9 mouse cellular contexts compared by ENCODE assay signal in genomic region chr7:44647042-44647724, GRCm38 (mm10). TPM values are rescaled to one million over a fixed set of nuclear protein-coding genes. Genes with fewer than 3 reads are reported as not detected.
DNase-seq lines count a peak whose midpoint lies in the region; ATAC-seq lines count a peak whose summit lies in the region.
"Had no signal": no experiment of that assay in that cellular context is flagged by ENCODE, and none has a peak within 500 bp of the region (broad histone marks: within the 10 kb centered on the region; RNA-seq: fewer than 3 reads in every experiment).

No protein-coding gene starts in this region.

- no peaks in the 10 kb centered on the region for H3K36me3 ChIP-seq in neural tube, embryonic 15.5 days
- H3K36me3 ChIP-seq in embryonic facial prominence, embryonic 10.5 days (replicated peaks) = no peaks in the 10 kb centered on the region
- no peaks in the 10 kb centered on the region for H3K36me3 ChIP-seq in hindbrain, embryonic 14.5 days (replicated peaks; ENCODE audit: control insufficient read depth, insufficient read depth)
- no peaks in the 10 kb centered on the region for H3K36me3 ChIP-seq in neural tube, embryonic 11.5 days (ENCODE audit: control insufficient read depth, insufficient read depth, low read length)
- H3K36me3 ChIP-seq: neural tube, embryonic 13.5 days had no signal

- no peak overlapping the region for H3K9ac ChIP-seq in neural tube, embryonic 15.5 days (replicated peaks)
- no peak overlapping the region for H3K9ac ChIP-seq in hindbrain, embryonic 14.5 days
- H3K9ac ChIP-seq in neural tube, embryonic 11.5 days (ENCODE audit: low read length) = no peak overlapping the region
- H3K9ac ChIP-seq: neural tube, embryonic 13.5 days had no signal

- WGBS in neural tube, embryonic 15.5 days = 46% methylated on average over 7 of the region's 7 CpGs
- WGBS in embryonic facial prominence, embryonic 10.5 days = 54% methylated on average over 7 of the region's 7 CpGs
- 49% methylated on average over 7 of the region's 7 CpGs for WGBS in hindbrain, embryonic 14.5 days
- WGBS in neural tube, embryonic 11.5 days = 52% methylated on average over 7 of the region's 7 CpGs

- peaks cover 9% of the 10 kb centered on the region for H3K4me1 ChIP-seq in neural tube, embryonic 15.5 days
- peaks cover 6% of the 10 kb centered on the region; the same call in 1 of the 2 replicates for H3K4me1 ChIP-seq in embryonic facial prominence, embryonic 10.5 days
- H3K4me1 ChIP-seq in hindbrain, embryonic 14.5 days (replicated peaks; ENCODE audit: control insufficient read depth, insufficient read depth, low read length) = peaks cover 6% of the 10 kb centered on the region; the same call in 1 of the 2 replicates
- no peaks in the 10 kb centered on the region for H3K4me1 ChIP-seq in neural tube, embryonic 11.5 days (ENCODE audit: control insufficient read depth, insufficient read depth, low read length)

- H3K27me3 ChIP-seq in neural tube, embryonic 15.5 days (replicated peaks) = peaks cover 34% of the 10 kb centered on the region
- peaks cover 40% of the 10 kb centered on the region for H3K27me3 ChIP-seq in embryonic facial prominence, embryonic 10.5 days (replicated peaks; ENCODE audit: low read depth, poor library complexity, severe bottlenecking)
- peaks cover 17% of the 10 kb centered on the region for H3K27me3 ChIP-seq in hindbrain, embryonic 14.5 days (ENCODE audit: control insufficient read depth, insufficient read depth, low read length)
- peaks cover 14% of the 10 kb centered on the region for H3K27me3 ChIP-seq in neural tube, embryonic 11.5 days (ENCODE audit: control insufficient read depth, insufficient read depth, low read length)

- H3K4me3 ChIP-seq in neural tube, embryonic 15.5 days (replicated peaks) = no peak overlapping the region
- no peak overlapping the region for H3K4me3 ChIP-seq in embryonic facial prominence, embryonic 10.5 days
- H3K4me3 ChIP-seq in hindbrain, embryonic 14.5 days (replicated peaks; ENCODE audit: low read length) = no peak overlapping the region
- H3K4me3 ChIP-seq in neural tube, embryonic 11.5 days (ENCODE audit: low read depth, low read length) = no peak overlapping the region
- H3K4me3 ChIP-seq: neural tube, embryonic 13.5 days had no signal

- intact Hi-C loops in left cerebral cortex, postnatal 25 days (cut with DNase I) = loop anchor here (5.0 to 10.0 kb wide), 2 partner anchors 85 to 262 kb away; partner anchors contain the start of genes 1700008O03Rik and Syt3

- no peak overlapping the region for H3K4me2 ChIP-seq in neural tube, embryonic 15.5 days
- H3K4me2 ChIP-seq in hindbrain, embryonic 14.5 days (replicated peaks) = no peak overlapping the region
- no peak overlapping the region for H3K4me2 ChIP-seq in neural tube, embryonic 11.5 days (ENCODE audit: low read depth)
- H3K4me2 ChIP-seq: neural tube, embryonic 13.5 days had no signal

- no peak for ATAC-seq in neural tube, embryonic 15.5 days (ENCODE audit: low FRiP score)
- no peak for ATAC-seq in hindbrain, embryonic 14.5 days (ENCODE audit: low FRiP score)
- ATAC-seq in neural tube, embryonic 11.5 days (ENCODE audit: insufficient read depth, low FRiP score, low TSS enrichment) = no peak

- peak; percentile 55 for DNase-seq in neural tube, embryonic 10.5 days (ENCODE audit: extremely low spot score, low spot score)
- peak; percentile 74 for DNase-seq in adrenal gland, postnatal 25 days
- DNase-seq in embryonic facial prominence, embryonic 10.5 days (ENCODE audit: low spot score) = peak; percentile 75
- DNase-seq in hindbrain, embryonic 14.5 days (ENCODE audit: low spot score) = peak; percentile 80
- peak; percentile 67 to 84 for DNase-seq in left cerebral cortex, postnatal 25 days (ENCODE audit: low spot score in 2 of 2)
- DNase-seq in neural tube, embryonic 11.5 days (ENCODE audit: low spot score) = peak; percentile 79
- peak; percentile 49 for DNase-seq in thymus, postnatal 0 days (ENCODE audit: low spot score)

- H3K27ac ChIP-seq in neural tube, embryonic 15.5 days (replicated peaks) = no peak overlapping the region
- H3K27ac ChIP-seq in embryonic facial prominence, embryonic 10.5 days (replicated peaks) = no peak overlapping the region
- no peak overlapping the region for H3K27ac ChIP-seq in hindbrain, embryonic 14.5 days
- H3K27ac ChIP-seq in neural tube, embryonic 11.5 days (ENCODE audit: low read depth, low read length) = no peak overlapping the region
- H3K27ac ChIP-seq: neural tube, embryonic 13.5 days had no signal

- H3K9me3 ChIP-seq in neural tube, embryonic 15.5 days (replicated peaks) = no peaks in the 10 kb centered on the region
- no peaks in the 10 kb centered on the region for H3K9me3 ChIP-seq in embryonic facial prominence, embryonic 10.5 days
- H3K9me3 ChIP-seq in hindbrain, embryonic 14.5 days (ENCODE audit: control insufficient read depth, low read length) = no peaks in the 10 kb centered on the region
- no peaks in the 10 kb centered on the region for H3K9me3 ChIP-seq in neural tube, embryonic 11.5 days (ENCODE audit: control insufficient read depth, low read length)
- H3K9me3 ChIP-seq: neural tube, embryonic 13.5 days had no signal

RNA-seq across cellular contexts. Expression of gene Myh14, which starts 23.5 kb away (rescaled TPM):
- polyA plus RNA-seq in neural tube, embryonic 15.5 days (2015; fragmentation: Nextera tagmentation; extraction: Ambion mirVana) = 4.8 and 6.0 TPM in 2 replicates
- 2.8 and 4.3 TPM in 2 replicates for total RNA-seq in adrenal gland, postnatal 25 days (2021)
- 2.7 and 4.3 TPM in 2 replicates for polyA plus RNA-seq in embryonic facial prominence, embryonic 10.5 days (2016; fragmentation: Nextera tagmentation; extraction: Ambion mirVana)
- 4.2 and 5.0 TPM in 2 replicates for polyA plus RNA-seq in hindbrain, embryonic 14.5 days (2014; fragmentation: Nextera tagmentation; extraction: Ambion mirVana)
- total RNA-seq in left cerebral cortex, postnatal 25 days (2021) = 10 to 100 TPM; 15.4 to 20.6 TPM
- polyA plus RNA-seq in neural tube, embryonic 11.5 days (2014; fragmentation: Nextera tagmentation; extraction: Ambion mirVana) = 2.2 and 2.5 TPM in 2 replicates
- 0.66 and 1.0 TPM in 2 replicates for polyA plus RNA-seq in thymus, postnatal 0 days (2015; fragmentation: Nextera tagmentation; extraction: Ambion mirVana)

RNA-seq across cellular contexts. Expression of gene Kcnc3, which starts 56.7 kb away (rescaled TPM):
- 7.2 and 8.0 TPM in 2 replicates for polyA plus RNA-seq in neural tube, embryonic 15.5 days (2015; fragmentation: Nextera tagmentation; extraction: Ambion mirVana)
- total RNA-seq in adrenal gland, postnatal 25 days (2021) = 5.9 and 6.0 TPM in 2 replicates
- polyA plus RNA-seq in embryonic facial prominence, embryonic 10.5 days (2016; fragmentation: Nextera tagmentation; extraction: Ambion mirVana) = 0.44 and 0.63 TPM in 2 replicates
- 7.2 and 8.6 TPM in 2 replicates for polyA plus RNA-seq in hindbrain, embryonic 14.5 days (2014; fragmentation: Nextera tagmentation; extraction: Ambion mirVana)
- 10 to 100 TPM; 85.1 to 94.3 TPM for total RNA-seq in left cerebral cortex, postnatal 25 days (2021)
- polyA plus RNA-seq in neural tube, embryonic 11.5 days (2014; fragmentation: Nextera tagmentation; extraction: Ambion mirVana) = 0.92 and 1.7 TPM in 2 replicates
- polyA plus RNA-seq in thymus, postnatal 0 days (2015; fragmentation: Nextera tagmentation; extraction: Ambion mirVana) = 0.03 TPM in 1 of 2 replicates, not detected in the other
